Comparison of ENCODE assay signal across 8 mouse cellular contexts in genomic region chr17:26009540-26009939, GRCm38 (mm10). TPM values are rescaled to one million over a fixed set of nuclear protein-coding genes. Genes with fewer than 3 reads are reported as not detected.
A peak's percentile ranks its signal among the peaks of the same experiment; 100 is the strongest.
DNase-seq lines count a peak whose midpoint lies in the region; ATAC-seq and TF ChIP-seq lines count a peak whose summit lies in the region.

No protein-coding gene starts in this region.

- peak; percentile 84 for TF ChIP-seq CTCF in ES-Bruce4 (IDR thresholded peaks at IDR 0.05; ENCODE audit: low read depth, low read length)
- TF ChIP-seq CTCF in heart, postnatal 0 days (IDR thresholded peaks at IDR 0.05; ENCODE audit: low read depth), result peak; percentile 93
- peak; percentile 99 for TF ChIP-seq CTCF in liver, postnatal 0 days (IDR thresholded peaks at IDR 0.05; ENCODE audit: low read depth)
- TF ChIP-seq CTCF in thymus, adult 2 months (IDR thresholded peaks at IDR 0.05; ENCODE audit: borderline replicate concordance, control insufficient read depth, extremely low read depth, insufficient read depth, low read length, poor library complexity), result peak; percentile 78; the same call in 1 of the 2 replicates

- WGBS in forebrain, embryonic 11.5 days, result 44% methylated on average over 4 of the region's 4 CpGs
- WGBS in heart, postnatal 0 days, result 17% methylated on average over 4 of the region's 4 CpGs
- WGBS in large intestine, adult 2 months, result 9% methylated on average over 4 of the region's 4 CpGs
- WGBS in liver, postnatal 0 days (ENCODE audit: insufficient replicate concordance), result 25% methylated on average over 4 of the region's 4 CpGs
- 18% methylated on average over 4 of the region's 4 CpGs for WGBS in thymus, adult 2 months

- no peaks in the 10 kb centered on the region for H3K9me3 ChIP-seq in ES-Bruce4 (replicated peaks; ENCODE audit: control insufficient read depth, insufficient read depth, low read length, poor library complexity, severe bottlenecking)
- H3K9me3 ChIP-seq in forebrain, embryonic 11.5 days (ENCODE audit: control insufficient read depth, low read length), result no peaks in the 10 kb centered on the region
- no peaks in the 10 kb centered on the region for H3K9me3 ChIP-seq in heart, postnatal 0 days (replicated peaks; ENCODE audit: control insufficient read depth, low read length)
- H3K9me3 ChIP-seq in liver, postnatal 0 days (ENCODE audit: low read length), result no peaks in the 10 kb centered on the region

- TF ChIP-seq POLR2A in ES-Bruce4 (IDR thresholded peaks at IDR 0.05; ENCODE audit: insufficient read depth, low read length), result no peak
- TF ChIP-seq POLR2A in thymus, adult 2 months (IDR thresholded peaks at IDR 0.05; ENCODE audit: control insufficient read depth, extremely low read depth, insufficient read depth, low read length, poor library complexity), result no peak

- H3K36me3 ChIP-seq in ES-Bruce4 (ENCODE audit: control insufficient read depth, insufficient read depth, low read length, poor library complexity, severe bottlenecking), result no peaks in the 10 kb centered on the region
- peaks cover 6% of the 10 kb centered on the region; the same call in 1 of the 2 replicates for H3K36me3 ChIP-seq in forebrain, embryonic 11.5 days (ENCODE audit: control insufficient read depth, insufficient read depth, low read length)
- peaks cover 20% of the 10 kb centered on the region for H3K36me3 ChIP-seq in heart, postnatal 0 days (replicated peaks; ENCODE audit: control insufficient read depth, insufficient read depth, low read length)
- no peaks in the 10 kb centered on the region; the same call in 1 of the 2 replicates for H3K36me3 ChIP-seq in liver, postnatal 0 days (replicated peaks; ENCODE audit: insufficient read depth, low read length)
- H3K36me3 ChIP-seq in thymus, adult 2 months (ENCODE audit: control insufficient read depth, insufficient read depth, low read length), result no peaks in the 10 kb centered on the region

- no peak for TF ChIP-seq EP300 in ES-Bruce4 (IDR thresholded peaks at IDR 0.05; ENCODE audit: insufficient read depth, low read depth, low read length)
- TF ChIP-seq EP300 in heart, postnatal 0 days (IDR thresholded peaks at IDR 0.05; ENCODE audit: low read depth), result no peak
- no peak for TF ChIP-seq EP300 in liver, postnatal 0 days (IDR thresholded peaks at IDR 0.05; ENCODE audit: low read depth)

- no peak overlapping the region for H3K9ac ChIP-seq in ES-Bruce4 (ENCODE audit: low read depth, poor library complexity, severe bottlenecking)
- no peak overlapping the region for H3K9ac ChIP-seq in forebrain, embryonic 11.5 days (ENCODE audit: low read length)
- H3K9ac ChIP-seq in heart, postnatal 0 days (replicated peaks; ENCODE audit: low read depth, low read length), result no peak overlapping the region
- H3K9ac ChIP-seq in liver, postnatal 0 days (replicated peaks), result no peak overlapping the region

- H3K4me2 ChIP-seq in forebrain, embryonic 11.5 days (ENCODE audit: low read depth, low read length, severe bottlenecking), result no peak overlapping the region
- no peak overlapping the region for H3K4me2 ChIP-seq in heart, postnatal 0 days (ENCODE audit: low read depth, low read length)
- no peak overlapping the region for H3K4me2 ChIP-seq in liver, postnatal 0 days (ENCODE audit: low read depth, low read length)

- peaks cover 7% of the 10 kb centered on the region for H3K4me1 ChIP-seq in ES-Bruce4 (ENCODE audit: control insufficient read depth, insufficient read depth, low read length)
- no peaks in the 10 kb centered on the region for H3K4me1 ChIP-seq in forebrain, embryonic 11.5 days (replicated peaks; ENCODE audit: control insufficient read depth, insufficient read depth, low read length)
- peaks cover 4% of the 10 kb centered on the region; the same call in 1 of the 2 replicates for H3K4me1 ChIP-seq in heart, postnatal 0 days (ENCODE audit: control insufficient read depth, insufficient read depth)
- H3K4me1 ChIP-seq in liver, postnatal 0 days (ENCODE audit: insufficient read depth), result peaks cover 12% of the 10 kb centered on the region
- H3K4me1 ChIP-seq in thymus, adult 2 months (replicated peaks; ENCODE audit: control insufficient read depth, insufficient read depth, low read length), result 0 out of 2 replicates have a peak, but pooled peaks cover 4% of the 10 kb centered on the region

- DNase-seq in brain, embryonic 18.5 days (ENCODE audit: low read depth, low spot score), result peak; percentile 52
- peak; percentile 83 for DNase-seq in forebrain, embryonic 11.5 days (ENCODE audit: low spot score)
- DNase-seq in heart, postnatal 0 days (ENCODE audit: low spot score), result peak; percentile 73
- peak; percentile 59 for DNase-seq in large intestine, adult 2 months (ENCODE audit: low read depth, low spot score)
- peak; percentile 83 for DNase-seq in liver, postnatal 0 days
- peak; percentile 81 for DNase-seq in thymus, adult 2 months

- ATAC-seq in forebrain, embryonic 11.5 days (replicated peaks; ENCODE audit: low FRiP score), result peak; percentile 69; the same call in 1 of the 2 replicates
- ATAC-seq in heart, postnatal 0 days (ENCODE audit: insufficient read depth, low read depth), result peak; percentile 56
- ATAC-seq in liver, postnatal 0 days, result peak; percentile 64
- ATAC-seq in neutrophil, adult 5-6 weeks (ENCODE audit: extremely low read depth, insufficient number of reproducible peaks, low FRiP score, poor library complexity, severe bottlenecking), result peak; percentile 58

- H3K27ac ChIP-seq in ES-Bruce4 (ENCODE audit: insufficient read depth, low read length), result no peak overlapping the region
- no peak overlapping the region for H3K27ac ChIP-seq in forebrain, embryonic 11.5 days (ENCODE audit: low read depth, low read length)
- H3K27ac ChIP-seq in heart, postnatal 0 days (ENCODE audit: low read depth), result no peak overlapping the region
- H3K27ac ChIP-seq in liver, postnatal 0 days (ENCODE audit: low read depth), result no peak overlapping the region
- H3K27ac ChIP-seq in thymus, adult 2 months (ENCODE audit: control insufficient read depth, insufficient read depth, low read length), result no peak overlapping the region

- H3K27me3 ChIP-seq in ES-Bruce4 (ENCODE audit: control insufficient read depth, insufficient read depth, low read length, poor library complexity, severe bottlenecking), result no peaks in the 10 kb centered on the region
- no peaks in the 10 kb centered on the region for H3K27me3 ChIP-seq in forebrain, embryonic 11.5 days (ENCODE audit: control insufficient read depth, insufficient read depth, low read length)
- H3K27me3 ChIP-seq in heart, postnatal 0 days (ENCODE audit: control insufficient read depth, insufficient read depth, low read length), result no peaks in the 10 kb centered on the region
- H3K27me3 ChIP-seq in liver, postnatal 0 days (ENCODE audit: insufficient read depth, low read length), result no peaks in the 10 kb centered on the region
- no peaks in the 10 kb centered on the region for H3K27me3 ChIP-seq in thymus, adult 2 months (ENCODE audit: control insufficient read depth, insufficient read depth, low read length)

- H3K4me3 ChIP-seq in ES-Bruce4 (ENCODE audit: low read depth, low read length), result no peak overlapping the region
- H3K4me3 ChIP-seq in forebrain, embryonic 11.5 days (ENCODE audit: low read depth, low read length), result no peak overlapping the region
- no peak overlapping the region for H3K4me3 ChIP-seq in heart, postnatal 0 days (ENCODE audit: low read depth, low read length)
- H3K4me3 ChIP-seq in liver, postnatal 0 days (ENCODE audit: low read depth, low read length), result no peak overlapping the region
- H3K4me3 ChIP-seq in thymus, adult 2 months (ENCODE audit: control insufficient read depth, insufficient read depth, low read length), result no peak overlapping the region

RNA-seq across cellular contexts. Expression of gene Capn15, which starts 23.9 kb away (rescaled TPM):
- polyA plus RNA-seq in ES-Bruce4 (2011; ENCODE audit: insufficient read depth, insufficient read length, low read depth, missing spikeins), result 14.2 and 17.0 TPM in 2 replicates
- 31.4 and 33.1 TPM in 2 replicates for polyA plus RNA-seq in forebrain, embryonic 11.5 days (2014; fragmentation: Nextera tagmentation; extraction: Ambion mirVana)
- 6.0 and 8.7 TPM in 2 replicates for total RNA-seq in heart, postnatal 0 days (2014; rRNA removed; ENCODE audit: low replicate concordance)
- polyA plus RNA-seq in heart, postnatal 0 days (2015; fragmentation: Nextera tagmentation; extraction: Ambion mirVana), result 7.0 and 7.4 TPM in 2 replicates
- polyA plus RNA-seq in large intestine, adult 2 months (2012; rRNA removed), result 26.1 and 44.5 TPM in 2 replicates
- 6.6 and 8.3 TPM in 2 replicates for polyA plus RNA-seq in liver, postnatal 0 days (2015; fragmentation: Nextera tagmentation; extraction: Ambion mirVana)
- total RNA-seq in neutrophil, adult 5-6 weeks (2017), result 9.2 and 10.2 TPM in 2 replicates
- polyA plus RNA-seq in thymus, adult 2 months (2012; rRNA removed), result 80.7 and 82.6 TPM in 2 replicates

RNA-seq across cellular contexts. Expression of gene A930017K11Rik, which starts 57.2 kb away (rescaled TPM):
- not detected in 2 replicates for polyA plus RNA-seq in ES-Bruce4 (2011; ENCODE audit: insufficient read depth, insufficient read length, low read depth, missing spikeins)
- polyA plus RNA-seq in forebrain, embryonic 11.5 days (2014; fragmentation: Nextera tagmentation; extraction: Ambion mirVana), result not detected in 2 replicates
- total RNA-seq in heart, postnatal 0 days (2014; rRNA removed; ENCODE audit: low replicate concordance), result not detected in 2 replicates
- not detected in 2 replicates for polyA plus RNA-seq in heart, postnatal 0 days (2015; fragmentation: Nextera tagmentation; extraction: Ambion mirVana)
- polyA plus RNA-seq in large intestine, adult 2 months (2012; rRNA removed), result not detected in 2 replicates
- not detected in 2 replicates for polyA plus RNA-seq in liver, postnatal 0 days (2015; fragmentation: Nextera tagmentation; extraction: Ambion mirVana)
- total RNA-seq in neutrophil, adult 5-6 weeks (2017), result not detected in 2 replicates
- 0.06 and 0.19 TPM in 2 replicates for polyA plus RNA-seq in thymus, adult 2 months (2012; rRNA removed)

RNA-seq across cellular contexts. Expression of gene Rab11fip3, which starts 59.8 kb away (rescaled TPM):
- polyA plus RNA-seq in ES-Bruce4 (2011; ENCODE audit: insufficient read depth, insufficient read length, low read depth, missing spikeins), result 27.5 and 27.6 TPM in 2 replicates
- 31.3 and 35.1 TPM in 2 replicates for polyA plus RNA-seq in forebrain, embryonic 11.5 days (2014; fragmentation: Nextera tagmentation; extraction: Ambion mirVana)
- total RNA-seq in heart, postnatal 0 days (2014; rRNA removed; ENCODE audit: low replicate concordance), result 7.9 and 12.4 TPM in 2 replicates
- 6.1 and 8.7 TPM in 2 replicates for polyA plus RNA-seq in heart, postnatal 0 days (2015; fragmentation: Nextera tagmentation; extraction: Ambion mirVana)
- 41.3 and 65.7 TPM in 2 replicates for polyA plus RNA-seq in large intestine, adult 2 months (2012; rRNA removed)
- 1.7 TPM in 2 replicates for polyA plus RNA-seq in liver, postnatal 0 days (2015; fragmentation: Nextera tagmentation; extraction: Ambion mirVana)
- total RNA-seq in neutrophil, adult 5-6 weeks (2017), result 2.8 and 3.7 TPM in 2 replicates
- 25.2 and 26.2 TPM in 2 replicates for polyA plus RNA-seq in thymus, adult 2 months (2012; rRNA removed)
